Mouse (Mus musculus): ENCODE measurements at regions not wholly inside any gene's neighbourhood (a gene's known extent, or its start where the extent isn't known, plus 50 kb on each side); places are given as distances from the start of the nearest gene placed in this dataset.

GRCm38 (mm10) chr8:15669515-15669914 is 623.6 kb upstream of the BB014433 start:
- TF ChIP-seq POLR2A (IDR thresholded peaks at IDR 0.05; ENCODE audit: control insufficient read depth, low read depth, low read length) (no peak), CTCF (IDR thresholded peaks at IDR 0.05; ENCODE audit: control insufficient read depth, insufficient read depth, insufficient replicate concordance, low read depth, low read length) (no peak)

All from testis, adult 2 months (tissue).